Mouse (Mus musculus): Measurements from ENCODE around the gene Dgkg. TPM values are rescaled to one million over a fixed set of nuclear protein-coding genes. Genes with fewer than 3 reads are reported as not detected.

The Dgkg gene
- total and polyA plus RNA-seq, 3 experiments: 0.33 TPM; not detected in 2

DNA sequence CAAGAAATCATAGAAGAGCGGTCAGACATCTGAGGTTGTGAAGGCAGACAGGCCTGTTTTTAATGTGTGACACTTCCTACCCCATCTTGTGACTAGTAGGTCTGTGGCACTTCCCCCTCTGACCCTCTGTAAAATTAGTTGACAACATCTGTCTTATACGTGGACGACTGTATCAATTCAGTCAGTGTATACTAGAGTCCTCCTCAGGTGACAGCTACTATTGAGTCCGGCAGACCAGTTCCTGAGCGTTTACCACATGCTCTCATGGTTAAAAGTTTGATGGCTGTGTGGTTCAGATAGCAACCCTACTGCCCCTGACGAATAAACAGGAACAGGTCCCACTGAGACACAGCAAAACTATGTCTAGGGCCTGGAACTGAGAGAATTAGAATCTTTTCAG is 117.7 kb downstream of the Dgkg start:
- Histone ChIP-seq H3K4me1 (ENCODE audit: insufficient read depth, low read depth, low read length) (no peaks in the 10 kb centered on the region), H3K36me3 (replicated peaks) (no peaks in the 10 kb centered on the region), H3K9me3 (replicated peaks) (no peaks in the 10 kb centered on the region), H3K4me3 (ENCODE audit: low read depth, low read length) (no peak overlapping the region), H3K27me3 (ENCODE audit: insufficient read depth, low read length) (peaks cover 2% of the 10 kb centered on the region; the same call in 1 of the 2 replicates)
- no peak for ATAC-seq (ENCODE audit: extremely low read depth, insufficient number of reproducible peaks, low FRiP score, poor library complexity, severe bottlenecking)
- TF ChIP-seq POLR2AphosphoS5 (IDR thresholded peaks at IDR 0.05; ENCODE audit: insufficient replicate concordance, low read depth, low read length) (no peak), GATA2 (IDR thresholded peaks at IDR 0.05; ENCODE audit: borderline replicate concordance, low read depth, low read length) (no peak), GATA1 (IDR thresholded peaks at IDR 0.05; ENCODE audit: borderline replicate concordance, low read length) (no peak), CTCF (IDR thresholded peaks at IDR 0.05; ENCODE audit: low read depth, low read length) (no peak), TAL1 (conservative IDR thresholded peaks at IDR 0.05; ENCODE audit: low read depth, low read length) (no peak)
- DNase-seq (ENCODE audit: low spot score): no peak

DNA sequence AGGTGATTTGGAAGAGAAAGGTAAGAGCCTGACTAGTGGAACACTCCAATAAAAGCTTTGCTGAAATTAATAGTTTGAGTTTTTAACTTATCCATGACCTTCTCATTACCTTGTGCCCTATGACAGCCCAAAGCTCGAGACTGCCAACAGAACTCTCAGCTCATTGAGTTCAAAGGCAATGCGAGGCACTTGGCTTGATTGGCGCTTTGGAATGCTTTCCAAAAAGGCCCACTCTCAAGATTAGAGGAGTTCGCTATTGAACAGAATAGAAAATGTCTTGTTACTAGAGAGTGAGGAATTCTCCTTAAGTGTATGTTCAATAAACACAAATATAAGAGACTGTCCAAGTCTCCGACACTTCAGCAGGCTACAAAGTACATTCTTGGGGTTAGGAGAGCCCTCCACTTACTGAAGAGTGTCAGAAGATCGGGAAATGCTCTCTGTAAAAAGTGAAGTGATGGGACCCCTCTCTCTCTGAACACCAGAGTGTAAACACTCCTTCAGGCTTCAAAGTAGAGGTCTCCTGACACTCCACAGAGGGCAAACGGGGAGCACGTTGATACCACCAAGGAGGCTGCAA is 120.3 kb downstream of the Dgkg start:
- TF ChIP-seq GATA2 (IDR thresholded peaks at IDR 0.05; ENCODE audit: borderline replicate concordance, low read depth, low read length): no peak
- TF ChIP-seq CTCF (IDR thresholded peaks at IDR 0.05; ENCODE audit: low read depth, low read length): no peak
- no peak for TF ChIP-seq POLR2AphosphoS5 (IDR thresholded peaks at IDR 0.05; ENCODE audit: insufficient replicate concordance, low read depth, low read length)
- TF ChIP-seq TAL1 (conservative IDR thresholded peaks at IDR 0.05; ENCODE audit: low read depth, low read length): no peak
- no peak for TF ChIP-seq GATA1 (IDR thresholded peaks at IDR 0.05; ENCODE audit: borderline replicate concordance, low read length)

DNA sequence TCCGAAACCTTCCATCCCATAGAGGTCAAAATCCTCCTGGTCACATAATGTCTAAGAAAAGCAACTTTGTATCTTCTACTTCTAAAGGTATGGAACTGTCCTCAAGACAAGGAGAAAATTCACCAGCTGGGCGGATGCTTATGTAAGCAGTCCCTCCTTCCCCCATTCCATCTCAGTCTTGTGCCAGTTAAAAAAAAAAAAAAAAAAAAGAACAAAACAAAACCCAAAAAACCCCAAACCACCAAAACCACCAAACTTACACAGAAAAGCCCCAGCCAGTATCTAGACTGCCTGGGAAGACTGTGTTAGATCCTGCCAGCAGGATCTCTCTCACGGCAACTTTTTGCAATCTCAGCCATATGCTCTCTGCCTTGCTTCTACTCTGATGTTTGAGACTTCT is 123.9 kb downstream of the Dgkg start:
- no peaks in the 10 kb centered on the region for H3K4me1 ChIP-seq (ENCODE audit: insufficient read depth, low read depth, low read length)
- no peak overlapping the region for H3K4me3 ChIP-seq (ENCODE audit: low read depth, low read length)
- TF ChIP-seq TAL1 (conservative IDR thresholded peaks at IDR 0.05; ENCODE audit: low read depth, low read length) (no peak), GATA2 (IDR thresholded peaks at IDR 0.05; ENCODE audit: borderline replicate concordance, low read depth, low read length) (no peak), CTCF (IDR thresholded peaks at IDR 0.05; ENCODE audit: low read depth, low read length) (no peak), POLR2AphosphoS5 (IDR thresholded peaks at IDR 0.05; ENCODE audit: insufficient replicate concordance, low read depth, low read length) (no peak), GATA1 (IDR thresholded peaks at IDR 0.05; ENCODE audit: borderline replicate concordance, low read length) (no peak)
- H3K36me3 ChIP-seq (replicated peaks): no peaks in the 10 kb centered on the region
- no peak for DNase-seq (ENCODE audit: low spot score)
- no peak for ATAC-seq (ENCODE audit: extremely low read depth, insufficient number of reproducible peaks, low FRiP score, poor library complexity, severe bottlenecking)
- no peaks in the 10 kb centered on the region for H3K9me3 ChIP-seq (replicated peaks)
- H3K27me3 ChIP-seq (ENCODE audit: insufficient read depth, low read length): peaks cover 2% of the 10 kb centered on the region; the same call in 1 of the 2 replicates

More for the DNA sequence above, 120.3 kb downstream of the Dgkg start:
- Histone ChIP-seq H3K27me3 (ENCODE audit: insufficient read depth, low read length) (peaks cover 2% of the 10 kb centered on the region; the same call in 1 of the 2 replicates), H3K9me3 (replicated peaks) (no peaks in the 10 kb centered on the region), H3K4me3 (ENCODE audit: low read depth, low read length) (no peak overlapping the region), H3K4me1 (ENCODE audit: insufficient read depth, low read depth, low read length) (no peaks in the 10 kb centered on the region), H3K36me3 (replicated peaks) (no peaks in the 10 kb centered on the region)
- ATAC-seq (ENCODE audit: extremely low read depth, insufficient number of reproducible peaks, low FRiP score, poor library complexity, severe bottlenecking): no peak
- DNase-seq (ENCODE audit: low spot score): no peak

DNA sequence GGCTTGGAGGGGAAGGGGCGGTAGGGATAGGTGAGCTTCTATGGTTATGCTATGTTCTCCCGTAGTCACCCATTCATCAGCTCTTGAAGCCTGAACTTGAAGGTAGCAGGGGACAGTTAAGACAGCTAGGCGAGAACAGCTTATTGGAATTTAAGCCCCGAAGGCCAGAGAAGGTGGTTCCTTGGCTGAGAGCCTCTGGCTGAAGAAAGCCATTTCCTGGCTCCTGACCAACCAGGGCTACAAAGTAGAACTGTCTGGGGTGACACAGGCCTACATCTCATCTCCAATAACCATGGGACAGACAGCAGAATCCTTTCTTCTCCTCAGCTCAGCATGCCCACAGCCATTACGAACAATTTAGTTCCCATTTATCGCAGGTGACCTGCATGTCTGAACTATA is 125.2 kb downstream of the Dgkg start:
- Histone ChIP-seq H3K4me3 (ENCODE audit: low read depth, low read length) (no peak overlapping the region), H3K9me3 (replicated peaks) (no peaks in the 10 kb centered on the region), H3K27me3 (ENCODE audit: insufficient read depth, low read length) (peaks cover 2% of the 10 kb centered on the region; the same call in 1 of the 2 replicates), H3K4me1 (ENCODE audit: insufficient read depth, low read depth, low read length) (no peaks in the 10 kb centered on the region), H3K36me3 (replicated peaks) (no peaks in the 10 kb centered on the region)
- ATAC-seq (ENCODE audit: extremely low read depth, insufficient number of reproducible peaks, low FRiP score, poor library complexity, severe bottlenecking) (no peak), DNase-seq (ENCODE audit: low spot score) (no peak)
- TF ChIP-seq TAL1 (conservative IDR thresholded peaks at IDR 0.05; ENCODE audit: low read depth, low read length) (no peak), GATA1 (IDR thresholded peaks at IDR 0.05; ENCODE audit: borderline replicate concordance, low read length) (no peak)

DNA sequence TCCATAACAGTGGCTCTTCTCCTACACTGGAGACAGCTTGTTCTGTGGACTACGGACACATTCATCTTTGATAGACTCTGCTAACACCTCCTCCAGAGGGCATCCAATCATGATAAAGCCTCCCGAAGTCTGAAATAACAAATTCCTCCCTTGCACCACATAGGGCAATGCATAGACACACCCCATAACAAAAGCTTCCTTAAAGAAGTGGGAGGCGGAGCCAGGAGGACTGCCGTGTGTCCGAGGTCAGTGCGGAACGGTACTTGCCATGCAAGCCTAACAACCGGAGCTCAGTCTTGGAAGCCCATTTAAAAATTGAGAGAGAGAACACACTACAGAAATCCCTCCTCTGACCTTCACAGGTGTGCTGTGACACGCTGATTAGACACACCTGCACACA is 126.0 kb downstream of the Dgkg start:
- ATAC-seq (ENCODE audit: extremely low read depth, insufficient number of reproducible peaks, low FRiP score, poor library complexity, severe bottlenecking) (no peak), DNase-seq (ENCODE audit: low spot score) (no peak)
- Histone ChIP-seq H3K27me3 (ENCODE audit: insufficient read depth, low read length) (peaks cover 2% of the 10 kb centered on the region; the same call in 1 of the 2 replicates), H3K9me3 (replicated peaks) (no peaks in the 10 kb centered on the region), H3K36me3 (replicated peaks) (no peaks in the 10 kb centered on the region), H3K4me3 (ENCODE audit: low read depth, low read length) (no peak overlapping the region), H3K4me1 (ENCODE audit: insufficient read depth, low read depth, low read length) (no peaks in the 10 kb centered on the region)
- TF ChIP-seq TAL1 (conservative IDR thresholded peaks at IDR 0.05; ENCODE audit: low read depth, low read length) (no peak), POLR2AphosphoS5 (IDR thresholded peaks at IDR 0.05; ENCODE audit: insufficient replicate concordance, low read depth, low read length) (no peak), GATA2 (IDR thresholded peaks at IDR 0.05; ENCODE audit: borderline replicate concordance, low read depth, low read length) (no peak), GATA1 (IDR thresholded peaks at IDR 0.05; ENCODE audit: borderline replicate concordance, low read length) (no peak), CTCF (IDR thresholded peaks at IDR 0.05; ENCODE audit: low read depth, low read length) (no peak)

DNA sequence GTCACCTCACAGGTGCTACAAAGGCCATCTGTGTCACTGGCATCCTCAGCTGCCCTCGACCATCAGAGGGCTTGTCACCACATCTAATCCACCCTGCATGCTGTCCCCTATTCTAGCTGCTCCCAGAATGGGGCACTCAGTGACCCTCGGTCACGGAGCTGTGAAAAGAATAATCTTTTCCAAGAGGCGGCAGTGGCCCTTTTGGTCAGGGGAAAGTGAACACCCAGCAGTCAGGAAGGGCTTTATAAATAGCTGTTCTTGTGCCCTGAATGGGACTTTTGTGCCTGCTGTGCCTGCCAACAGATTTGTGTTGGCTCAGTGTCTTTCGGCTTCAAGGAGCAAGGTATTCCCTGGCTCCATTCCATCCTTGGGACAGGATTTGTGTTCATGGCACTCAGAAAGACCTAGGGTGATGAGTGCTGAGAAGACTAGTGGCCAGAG is 129.5 kb downstream of the Dgkg start:
- TF ChIP-seq GATA1 (IDR thresholded peaks at IDR 0.05; ENCODE audit: borderline replicate concordance, low read length) (no peak), CTCF (IDR thresholded peaks at IDR 0.05; ENCODE audit: low read depth, low read length) (no peak), TAL1 (conservative IDR thresholded peaks at IDR 0.05; ENCODE audit: low read depth, low read length) (no peak), GATA2 (IDR thresholded peaks at IDR 0.05; ENCODE audit: borderline replicate concordance, low read depth, low read length) (no peak), POLR2AphosphoS5 (IDR thresholded peaks at IDR 0.05; ENCODE audit: insufficient replicate concordance, low read depth, low read length) (no peak)
- DNase-seq (ENCODE audit: low spot score): no peak
- H3K36me3 ChIP-seq (replicated peaks): no peaks in the 10 kb centered on the region

More for the DNA sequence above, 129.5 kb downstream of the Dgkg start:
- Histone ChIP-seq H3K4me1 (ENCODE audit: insufficient read depth, low read depth, low read length) (no peaks in the 10 kb centered on the region), H3K27me3 (ENCODE audit: insufficient read depth, low read length) (no peaks in the 10 kb centered on the region), H3K9me3 (replicated peaks) (no peaks in the 10 kb centered on the region), H3K4me3 (ENCODE audit: low read depth, low read length) (no peak overlapping the region)
- no peak for ATAC-seq (ENCODE audit: extremely low read depth, insufficient number of reproducible peaks, low FRiP score, poor library complexity, severe bottlenecking)

Measured in G1E (cell line).